Mouse (Mus musculus) liver, embryonic 11.5 days (tissue): ENCODE results near the gene Prkaa1. TPM values are rescaled to one million over a fixed set of nuclear protein-coding genes. Genes with fewer than 3 reads are reported as not detected.
"Not testable (repeated sequence)": the region's sequence is repeated elsewhere in the genome, so short reads cannot be mapped to it uniquely, and the experiment has no call there.

Source experiments
- ATAC-seq: fragments of 200-750 bp; cut with Nextera tagmentation; replicated peaks from 2 replicates; pipeline ENCODE4 v1.8.0; 2017; ENCODE audit warnings: moderate number of reproducible peaks, mild to moderate bottlenecking, moderate TSS enrichment, moderate library complexity; ENCODE audit not compliant: low FRiP score
- DNase-seq: peaks from one replicate; pipeline ENCODE4 v3.0.0-alpha.2; 2017; ENCODE audit warnings: low spot score
- H3K27ac ChIP-seq: fragments of 300-500 bp; sonication (generic); 2 replicates; pipeline ENCODE4 v1.5.1; 2014; ENCODE audit warnings: mild to moderate bottlenecking, low read depth, low read length, control low read depth
- H3K27me3 ChIP-seq: fragments of 300-500 bp; sonication (generic); replicated peaks from 2 replicates; pipeline ENCODE4 v1.6.1; 2014; ENCODE audit warnings: low read length, mixed read lengths; ENCODE audit not compliant: control insufficient read depth, insufficient read depth
- H3K36me3 ChIP-seq: fragments of 300-500 bp; sonication (generic); 2 replicates; pipeline ENCODE4 v1.6.1; 2014; ENCODE audit warnings: mild to moderate bottlenecking, low read length, moderate library complexity, mixed read lengths; ENCODE audit not compliant: control insufficient read depth, insufficient read depth
- H3K4me1 ChIP-seq: fragments of 300-500 bp; sonication (generic); replicated peaks from 2 replicates; pipeline ENCODE4 v1.6.1; 2014; ENCODE audit warnings: low read length, mixed read lengths; ENCODE audit not compliant: control insufficient read depth, insufficient read depth
- H3K4me2 ChIP-seq: fragments of 300-500 bp; sonication (generic); 2 replicates; pipeline ENCODE4 v1.6.1; 2014; ENCODE audit warnings: mild to moderate bottlenecking, control low read depth, moderate library complexity
- H3K4me3 ChIP-seq: fragments of 300-500 bp; sonication (generic); 2 replicates; pipeline ENCODE4 v1.5.1; 2014; ENCODE audit warnings: low read depth, low read length, control low read depth
- H3K9ac ChIP-seq: fragments of 300-500 bp; sonication (generic); 2 replicates; pipeline ENCODE4 v1.6.1; 2014; ENCODE audit warnings: low read depth, low read length, control low read depth
- H3K9me3 ChIP-seq: fragments of 300-500 bp; sonication (generic); 2 replicates; pipeline ENCODE4 v1.6.1; 2016; ENCODE audit warnings: low read length, inconsistent platforms, mixed read lengths; ENCODE audit not compliant: control insufficient read depth
- WGBS: fragments of 180-500 bp; shearing (Covaris S2); extraction: QIAGEN DNeasy Blood & Tissue Kit; methylation state at CpG from one replicate; pipeline ENCODE4 v1.1.7; 2014; 5-methylcytosine and 5-hydroxymethylcytosine counted together
- polyA plus RNA-seq: library from polyadenylated mRNA; unstranded; fragments of >200 nt; fragmentation: Nextera tagmentation; extraction: Ambion mirVana; gene quantifications from 2 replicates; pipeline ENCODE4 v1.2.1, GENCODE M21; 2014

The Prkaa1 gene
- polyA plus RNA-seq, 1 experiment from 2014 or later = 36.2 TPM

DNA sequence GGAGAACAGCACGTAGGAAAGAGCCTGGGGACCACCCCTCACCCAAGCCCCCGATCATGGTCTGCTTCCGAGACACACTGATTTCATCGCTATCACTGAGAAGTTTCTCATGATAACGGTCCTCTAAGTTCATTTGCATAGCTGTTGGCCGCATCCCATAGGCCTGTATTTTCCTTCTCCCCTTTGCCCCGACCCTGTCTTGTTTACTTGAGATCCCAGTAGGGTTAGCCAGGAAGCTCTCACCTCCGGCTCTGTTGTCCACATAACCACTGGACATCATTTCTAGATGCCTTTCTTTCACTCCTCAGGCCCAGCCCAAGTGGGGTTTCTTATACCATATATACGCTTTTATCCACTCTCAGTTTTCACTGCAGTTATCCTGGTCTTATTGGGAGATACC is 51.3 kb downstream of the Prkaa1 start:
- ATAC-seq = no peak
- WGBS = 84% methylated on average over 9 of the region's 9 CpGs
- H3K4me2 ChIP-seq = no peak overlapping the region
- DNase-seq = no peak
- no peak overlapping the region for H3K4me3 ChIP-seq
- peaks cover 22% of the 10 kb centered on the region for H3K4me1 ChIP-seq
- H3K9me3 ChIP-seq = no peaks in the 10 kb centered on the region
- H3K27me3 ChIP-seq = no peaks in the 10 kb centered on the region
- no peak overlapping the region for H3K27ac ChIP-seq
- peaks cover under 1% of the 10 kb centered on the region; the same call in 1 of the 2 replicates for H3K36me3 ChIP-seq
- H3K9ac ChIP-seq = no peak overlapping the region

DNA sequence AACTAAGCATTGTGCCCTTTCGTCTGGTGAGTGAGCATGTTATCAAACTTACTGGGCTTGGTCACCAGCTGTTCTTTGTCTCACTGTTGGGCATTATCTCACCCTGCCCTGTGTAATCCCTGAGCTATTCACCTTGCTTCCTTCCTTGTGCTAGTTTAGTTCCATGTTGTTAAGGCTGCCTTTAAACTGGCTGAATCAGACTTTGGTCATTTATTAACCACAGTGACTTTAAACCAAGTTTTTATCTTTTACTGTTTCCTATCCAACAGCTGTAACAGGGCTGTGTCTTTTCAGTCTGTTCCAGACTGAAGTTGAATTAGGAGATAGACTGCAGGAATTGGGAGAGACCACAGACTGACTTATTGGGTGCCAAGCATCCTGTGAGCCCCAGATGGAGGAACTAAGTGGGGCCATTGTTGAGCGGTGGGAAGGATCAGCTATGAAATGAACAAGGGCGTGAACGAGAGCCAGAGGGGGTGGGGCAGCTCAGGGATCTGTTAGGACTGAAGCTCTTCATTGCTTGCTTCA is 52.4 kb downstream of the Prkaa1 start:
- H3K4me2 ChIP-seq = no peak overlapping the region
- no peak overlapping the region for H3K4me3 ChIP-seq
- H3K36me3 ChIP-seq = peaks cover 2% of the 10 kb centered on the region; the same call in 1 of the 2 replicates
- 38% methylated on average over 4 of the region's 4 CpGs for WGBS
- peak overlapping the region; percentile 13; the same call in 1 of the 2 replicates for H3K27ac ChIP-seq
- no peak overlapping the region for H3K9ac ChIP-seq
- peak; percentile 66; the same call in 1 of the 2 replicates for ATAC-seq
- H3K4me1 ChIP-seq = peaks cover 22% of the 10 kb centered on the region
- no peaks in the 10 kb centered on the region for H3K9me3 ChIP-seq
- DNase-seq = no peak
- no peaks in the 10 kb centered on the region for H3K27me3 ChIP-seq

DNA sequence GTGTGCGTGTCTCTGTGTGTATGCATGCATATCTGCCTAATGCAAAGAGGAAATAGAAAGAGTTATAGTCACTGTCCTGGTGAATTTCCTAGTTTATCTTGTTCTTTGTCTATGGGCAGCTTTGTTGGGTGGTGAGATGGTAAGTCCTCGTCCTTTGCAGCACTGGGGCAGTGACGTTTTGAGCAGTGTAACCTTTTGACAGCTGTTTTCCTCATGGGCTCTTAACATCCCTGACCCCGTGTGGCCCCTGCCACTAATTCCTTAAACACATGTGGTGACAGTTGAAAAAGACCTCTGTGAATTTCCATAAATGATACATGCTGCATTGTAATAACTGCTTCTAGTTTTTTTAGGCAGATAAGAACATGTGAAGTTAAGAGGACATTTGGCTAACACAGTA is 53.0 kb downstream of the Prkaa1 start:
- Histone ChIP-seq H3K9ac (no peak overlapping the region), H3K9me3 (no peaks in the 10 kb centered on the region), H3K27ac (no peak overlapping the region), H3K4me1 (peaks cover 22% of the 10 kb centered on the region), H3K4me2 (no peak overlapping the region), H3K4me3 (no peak overlapping the region), H3K27me3 (no peaks in the 10 kb centered on the region), H3K36me3 (peaks cover 2% of the 10 kb centered on the region; the same call in 1 of the 2 replicates)
- ATAC-seq = no peak
- no peak for DNase-seq
- WGBS = 68% methylated on average over 4 of the region's 4 CpGs

DNA sequence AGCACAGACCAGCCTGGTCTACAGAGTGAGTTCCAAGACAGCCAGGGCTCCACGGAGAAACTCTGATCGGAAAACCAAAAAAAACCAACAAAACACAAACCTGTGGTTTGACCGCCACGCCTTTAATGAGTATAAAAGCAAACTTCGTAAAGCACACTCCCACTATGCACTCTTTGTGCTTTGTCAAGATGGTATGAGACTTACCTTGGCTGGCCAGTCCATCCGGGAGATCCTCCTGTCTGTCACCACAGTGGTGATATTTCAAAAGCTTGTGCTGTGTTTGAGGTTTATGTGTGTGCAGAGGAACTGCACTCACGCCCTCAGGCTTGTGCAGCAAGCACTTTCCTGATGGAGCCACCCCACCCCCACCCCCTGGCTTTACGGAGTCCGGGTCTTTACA is 61.6 kb downstream of the Prkaa1 start:
- H3K27ac ChIP-seq = no peak overlapping the region

GRCm38 (mm10) chr15:5209116-5209515 is 65.5 kb downstream of the Prkaa1 start:
- DNase-seq = no peak
- Histone ChIP-seq H3K4me3 (no peak overlapping the region), H3K27me3 (no peaks in the 10 kb centered on the region), H3K36me3 (no peaks in the 10 kb centered on the region; the same call in 1 of the 2 replicates), H3K4me2 (no peak overlapping the region), H3K9me3 (no peaks in the 10 kb centered on the region), H3K9ac (no peak overlapping the region), H3K27ac (no peak overlapping the region), H3K4me1 (0 out of 2 replicates have a peak, but pooled peaks cover 3% of the 10 kb centered on the region)
- ATAC-seq = no peak
- WGBS = 91% methylated on average over 3 of the region's 3 CpGs

More for the DNA sequence above, 61.6 kb downstream of the Prkaa1 start:
- Histone ChIP-seq H3K36me3 (no peaks in the 10 kb centered on the region), H3K4me1 (0 out of 2 replicates have a peak, but pooled peaks cover 3% of the 10 kb centered on the region), H3K9ac (no peak overlapping the region), H3K27me3 (no peaks in the 10 kb centered on the region), H3K9me3 (no peaks in the 10 kb centered on the region), H3K4me3 (no peak overlapping the region), H3K4me2 (no peak overlapping the region)
- 88% methylated on average over 9 of the region's 9 CpGs for WGBS
- ATAC-seq (no peak), DNase-seq (no peak)

DNA sequence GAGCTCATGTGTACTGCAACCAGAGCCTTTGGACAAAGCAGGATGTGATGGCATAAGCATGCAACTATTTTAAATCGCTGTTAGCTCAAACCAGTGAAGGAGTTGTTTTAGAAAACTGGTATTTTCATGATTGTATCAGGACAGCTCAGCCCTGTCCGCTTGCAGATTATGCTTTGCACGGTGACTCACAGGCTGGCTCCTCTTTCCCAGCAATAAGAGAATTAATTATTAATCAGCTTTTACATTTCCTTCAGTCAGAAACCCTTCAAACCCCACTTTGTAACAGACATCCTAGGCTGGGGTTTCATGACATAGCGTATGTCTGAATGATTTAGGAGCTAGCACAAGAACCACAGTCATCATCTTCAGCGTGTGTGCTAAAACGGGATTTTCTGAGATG is 76.8 kb downstream of the Prkaa1 start:
- no peak overlapping the region for H3K4me2 ChIP-seq
- ATAC-seq (no peak), DNase-seq (no peak)
- H3K9me3 ChIP-seq = no peaks in the 10 kb centered on the region
- no peaks in the 10 kb centered on the region for H3K27me3 ChIP-seq
- no peak overlapping the region for H3K4me3 ChIP-seq
- H3K9ac ChIP-seq = no peak overlapping the region
- WGBS = 92% methylated on average over 6 of the region's 6 CpGs
- no peaks in the 10 kb centered on the region for H3K4me1 ChIP-seq
- no peaks in the 10 kb centered on the region for H3K36me3 ChIP-seq
- H3K27ac ChIP-seq = no peak overlapping the region

DNA sequence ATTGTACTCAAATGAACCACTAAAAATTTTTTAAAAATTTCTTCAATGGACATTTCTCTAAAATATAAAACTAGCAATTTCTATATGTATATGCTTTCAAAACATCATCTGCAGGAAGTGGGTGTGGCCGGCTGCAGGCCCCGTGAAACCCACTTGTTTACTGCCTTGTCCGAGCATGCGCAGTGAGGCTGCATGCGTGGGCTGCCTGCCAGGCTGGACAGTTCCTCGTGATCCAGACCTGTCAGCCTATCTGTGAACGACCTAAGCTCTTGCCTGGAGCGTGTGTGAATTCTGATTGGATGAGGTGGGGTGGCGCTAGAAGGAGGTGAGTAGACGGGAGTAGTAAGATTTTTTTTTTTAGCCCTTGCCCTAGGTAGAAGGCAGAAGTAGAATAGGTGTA is 87.1 kb downstream of the Prkaa1 start:
- whole genome bisulfite sequencing = 79% methylated on average over 10 of the region's 10 CpGs
- H3K4me2 ChIP-seq, H3K9me3 ChIP-seq, H3K9ac ChIP-seq, H3K27ac ChIP-seq, H3K27me3 ChIP-seq, H3K4me1 ChIP-seq, DNase-seq, H3K36me3 ChIP-seq, ATAC-seq, H3K4me3 ChIP-seq: not testable (repeated sequence)

Other genes with a start within 250 kb of the Prkaa1 start
- gene Mroh2b, start 245.1 kb upstream of the Prkaa1 start, polyA plus RNA-seq = not detected in 2 replicates
- 0.08 and 0.10 TPM in 2 replicates for gene C7, start 80.1 kb upstream of the Prkaa1 start, polyA plus RNA-seq
- gene Card6, start 35.3 kb upstream of the Prkaa1 start, polyA plus RNA-seq = 1.3 and 1.4 TPM in 2 replicates
- gene Rpl37, start 27.2 kb upstream of the Prkaa1 start, polyA plus RNA-seq = 728 and 826 TPM in 2 replicates
- gene Ttc33, start 41.7 kb downstream of the Prkaa1 start, polyA plus RNA-seq = 29.2 and 32.3 TPM in 2 replicates
- gene Ptger4, start 100.3 kb downstream of the Prkaa1 start, polyA plus RNA-seq = 5.1 and 5.8 TPM in 2 replicates